Mouse (Mus musculus) E14TG2a.4 (cell line): ENCODE measurements at regions not wholly inside any gene's neighbourhood (a gene's known extent, or its start where the extent isn't known, plus 50 kb on each side); places are given as distances from the start of the nearest gene placed in this dataset.

Experiments
- H3K27me3 ChIP-seq: 2 replicates; pipeline ENCODE4 v1.6.1; 2014; ENCODE audit warnings: low read length, control low read depth; ENCODE audit not compliant: insufficient read depth
- H3K36me3 ChIP-seq: 2 replicates; pipeline ENCODE4 v1.6.1; 2014; ENCODE audit warnings: low read length, control low read depth; ENCODE audit not compliant: insufficient read depth
- H3K4me1 ChIP-seq: replicated peaks from 2 replicates; pipeline ENCODE4 v1.6.1; 2014; ENCODE audit warnings: low read depth, low read length, control low read depth
- H3K4me3 ChIP-seq: replicated peaks from 2 replicates; pipeline ENCODE4 v1.5.1; 2014; ENCODE audit warnings: mild to moderate bottlenecking, low read length
- H3K9me3 ChIP-seq: 2 replicates; pipeline ENCODE4 v1.6.1; 2014; ENCODE audit warnings: low read length, control low read depth
- CTCF ChIP-seq: conservative IDR thresholded peaks from 2 replicates; pipeline ENCODE4 v1.5.1; 2014; ENCODE audit warnings: low read length
- NANOG ChIP-seq: IDR thresholded peaks from 2 replicates; pipeline ENCODE4 v1.6.1; 2014; ENCODE audit warnings: borderline replicate concordance, low read length, mixed read lengths
- POU5F1 ChIP-seq: IDR thresholded peaks from 2 replicates; pipeline ENCODE4 v1.6.1; 2014; ENCODE audit warnings: low read length, borderline replicate concordance

DNA sequence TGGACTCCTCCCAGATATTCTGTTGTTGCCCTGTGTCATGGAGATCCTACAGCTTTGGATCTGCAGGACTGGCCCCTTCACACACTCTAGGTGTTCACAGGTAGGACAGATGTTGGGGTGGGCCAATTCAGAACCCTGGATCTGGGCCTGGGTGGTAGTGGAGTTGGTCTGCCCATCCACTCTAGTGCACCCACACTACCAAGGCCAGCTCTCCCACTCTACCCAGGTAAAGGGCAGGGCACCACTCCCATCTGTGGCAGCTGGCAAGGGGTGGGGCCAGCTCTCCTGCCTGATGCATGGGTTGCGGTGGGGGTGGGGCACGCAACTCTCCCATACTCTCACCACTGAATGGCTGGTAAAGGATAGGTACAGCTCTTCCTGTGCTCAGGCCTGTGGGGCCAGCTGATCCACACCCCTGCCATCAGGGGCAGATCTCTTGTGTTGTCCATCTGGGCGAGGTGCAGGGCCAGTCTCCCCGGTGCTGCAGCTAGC, 76.5 kb downstream of the Gja1 start:
- no peak for TF ChIP-seq POU5F1
- no peak for TF ChIP-seq NANOG
- no peak for TF ChIP-seq CTCF

GRCm38 (mm10) chr10:56455867-56456468, 78.8 kb downstream of the Gja1 start:
- H3K4me3 ChIP-seq = no peak overlapping the region
- TF ChIP-seq NANOG (no peak), CTCF (no peak)
- no peaks in the 10 kb centered on the region for H3K9me3 ChIP-seq
- H3K4me1 ChIP-seq = peaks cover 14% of the 10 kb centered on the region
- H3K27me3 ChIP-seq = no peaks in the 10 kb centered on the region
- H3K36me3 ChIP-seq = no peaks in the 10 kb centered on the region

More for the DNA sequence above, 76.5 kb downstream of the Gja1 start:
- Histone ChIP-seq H3K4me3 (0 out of 2 replicates have a peak overlapping the region, but pooled peaks have one; percentile 7), H3K9me3 (no peaks in the 10 kb centered on the region), H3K4me1 (peaks cover 14% of the 10 kb centered on the region), H3K27me3 (no peaks in the 10 kb centered on the region), H3K36me3 (no peaks in the 10 kb centered on the region)

- Histone ChIP-seq H3K4me1 (no peaks in the 10 kb centered on the region), H3K9me3 (0 out of 2 replicates have a peak, but pooled peaks cover 4% of the 10 kb centered on the region), H3K36me3 (no peaks in the 10 kb centered on the region), H3K4me3 (no peak overlapping the region), H3K27me3 (no peaks in the 10 kb centered on the region)
- no peak for TF ChIP-seq NANOG
- no peak for TF ChIP-seq CTCF
- TF ChIP-seq POU5F1 = no peak
Measured at GRCm38 (mm10) chr10:56468537-56468936, 91.4 kb downstream of the Gja1 start.

DNA sequence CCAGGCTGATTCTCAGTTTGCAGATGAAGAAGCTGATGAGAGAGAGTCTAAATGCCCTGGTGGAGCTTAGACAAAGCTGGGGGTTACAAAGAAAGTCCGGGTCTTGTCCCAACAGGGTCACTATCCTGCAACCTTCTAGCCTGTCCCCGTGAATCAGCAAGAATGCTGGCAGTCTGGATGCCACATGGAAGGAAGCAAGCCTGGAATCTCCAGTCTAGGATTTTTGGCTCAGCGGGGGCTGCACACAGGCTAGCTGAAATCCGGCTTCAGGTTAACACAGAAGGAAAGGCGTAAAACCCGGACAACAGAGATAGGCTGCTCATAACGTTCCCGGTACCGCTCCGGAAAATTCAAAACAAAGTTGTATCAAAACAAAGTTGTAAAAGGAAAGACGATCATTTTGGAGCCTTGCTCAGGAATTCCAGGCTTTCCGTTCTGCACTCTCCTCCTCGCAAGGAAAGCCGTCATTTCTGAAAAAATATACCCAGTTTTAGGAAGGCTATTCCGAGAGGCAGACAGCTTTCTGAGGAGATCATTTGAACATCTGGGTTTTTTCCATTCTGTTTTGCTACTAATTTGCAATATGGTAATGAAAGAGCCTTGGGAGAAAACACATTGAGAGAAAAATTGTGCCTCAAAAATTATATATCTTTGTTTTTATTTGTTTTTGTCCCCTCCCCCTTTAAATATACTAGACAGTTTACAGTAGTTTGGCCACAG, 92.0 kb downstream of the Gja1 start:
- Histone ChIP-seq H3K4me3 (no peak overlapping the region), H3K4me1 (no peaks in the 10 kb centered on the region), H3K27me3 (no peaks in the 10 kb centered on the region), H3K9me3 (0 out of 2 replicates have a peak, but pooled peaks cover 4% of the 10 kb centered on the region), H3K36me3 (no peaks in the 10 kb centered on the region)
- no peak for TF ChIP-seq CTCF
- no peak for TF ChIP-seq POU5F1
- TF ChIP-seq NANOG = no peak

DNA sequence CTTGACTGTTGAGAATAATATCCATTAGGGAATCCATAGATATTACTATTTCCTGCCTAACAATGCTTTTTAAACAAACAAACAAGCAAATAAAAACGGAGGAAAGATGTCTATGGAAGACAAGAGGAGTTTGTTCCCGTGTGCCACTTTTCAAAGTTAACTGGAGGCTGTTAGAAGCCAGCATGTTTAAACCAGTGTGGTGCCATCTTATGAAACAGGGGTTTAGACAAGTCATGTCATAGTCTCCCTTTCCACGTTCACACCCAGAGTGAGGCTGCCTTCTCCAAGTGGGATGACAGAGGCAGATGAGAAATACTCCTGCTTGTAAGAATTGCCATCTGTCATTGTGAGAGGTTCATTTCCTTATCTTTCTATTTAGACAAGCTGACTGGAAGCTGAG, 92.8 kb downstream of the Gja1 start:
- Histone ChIP-seq H3K27me3 (no peaks in the 10 kb centered on the region), H3K4me1 (0 out of 2 replicates have a peak, but pooled peaks cover 3% of the 10 kb centered on the region), H3K9me3 (0 out of 2 replicates have a peak, but pooled peaks cover 4% of the 10 kb centered on the region), H3K36me3 (no peaks in the 10 kb centered on the region), H3K4me3 (no peak overlapping the region)
- no peak for TF ChIP-seq CTCF
- TF ChIP-seq NANOG = no peak
- TF ChIP-seq POU5F1 = no peak

DNA sequence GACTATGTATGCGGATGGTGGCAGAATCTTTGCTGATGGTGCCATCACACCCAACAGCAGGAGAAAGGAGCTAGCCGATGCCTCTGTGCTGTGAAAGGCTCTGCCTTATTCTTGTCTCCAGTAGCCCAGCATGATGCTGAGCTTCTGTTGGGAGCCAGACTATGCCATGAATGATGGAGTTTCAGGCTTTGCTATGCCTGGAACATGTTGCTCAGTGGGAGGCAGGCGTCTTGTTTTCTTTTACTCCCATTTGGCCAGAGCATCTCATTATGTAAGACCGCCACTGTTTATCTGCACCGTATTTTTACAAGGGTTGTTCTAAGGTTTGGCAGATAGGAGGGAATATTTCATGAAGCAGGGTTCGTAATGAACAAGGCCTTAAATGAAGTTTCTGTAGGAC, 97.8 kb downstream of the Gja1 start:
- 0 out of 2 replicates have a peak, but pooled peaks cover 3% of the 10 kb centered on the region for H3K4me1 ChIP-seq
- TF ChIP-seq CTCF (no peak), POU5F1 (no peak), NANOG (no peak)
- H3K27me3 ChIP-seq = no peaks in the 10 kb centered on the region
- H3K4me3 ChIP-seq = no peak overlapping the region
- H3K36me3 ChIP-seq = no peaks in the 10 kb centered on the region
- H3K9me3 ChIP-seq = no peaks in the 10 kb centered on the region

- Histone ChIP-seq H3K36me3 (no peaks in the 10 kb centered on the region), H3K27me3 (no peaks in the 10 kb centered on the region), H3K4me3 (no peak overlapping the region), H3K4me1 (peaks cover 15% of the 10 kb centered on the region), H3K9me3 (no peaks in the 10 kb centered on the region)
- TF ChIP-seq NANOG (no peak), CTCF (no peak), POU5F1 (no peak)
Measured at GRCm38 (mm10) chr10:56482156-56482716, 105.1 kb downstream of the Gja1 start.

- peaks cover 23% of the 10 kb centered on the region for H3K4me1 ChIP-seq
- H3K27me3 ChIP-seq = no peaks in the 10 kb centered on the region
- no peaks in the 10 kb centered on the region for H3K9me3 ChIP-seq
- no peak overlapping the region for H3K4me3 ChIP-seq
- H3K36me3 ChIP-seq = no peaks in the 10 kb centered on the region
- no peak for TF ChIP-seq NANOG
- no peak for TF ChIP-seq POU5F1
- no peak for TF ChIP-seq CTCF
Measured at GRCm38 (mm10) chr10:56484931-56485330, 107.8 kb downstream of the Gja1 start.

DNA sequence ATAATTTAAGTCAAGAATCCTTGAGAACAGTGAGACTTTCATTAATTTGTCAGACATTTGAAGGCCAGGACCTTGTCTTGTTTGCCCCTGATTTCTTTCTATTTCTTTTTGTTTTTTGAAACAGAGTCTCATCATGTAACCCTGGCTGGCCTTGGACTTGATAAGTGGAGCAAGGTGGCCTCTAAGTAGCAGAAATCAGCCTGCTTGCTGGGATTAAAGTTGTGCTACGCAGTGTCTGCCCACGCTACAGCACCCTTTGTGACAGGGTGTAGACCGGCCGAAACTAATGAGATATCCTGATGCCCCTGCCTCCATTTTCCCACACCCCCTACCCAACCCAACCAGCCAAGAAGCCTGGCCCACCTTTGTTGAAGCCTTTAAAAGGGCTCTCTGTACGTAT, 108.6 kb downstream of the Gja1 start:
- peaks cover 23% of the 10 kb centered on the region for H3K4me1 ChIP-seq
- no peaks in the 10 kb centered on the region for H3K27me3 ChIP-seq
- no peaks in the 10 kb centered on the region for H3K9me3 ChIP-seq
- no peak for TF ChIP-seq CTCF
- TF ChIP-seq POU5F1 = no peak
- no peak for TF ChIP-seq NANOG
- no peaks in the 10 kb centered on the region for H3K36me3 ChIP-seq
- no peak overlapping the region for H3K4me3 ChIP-seq
